Mouse (Mus musculus) liver, postnatal 0 days (tissue): ENCODE measurements around the gene Fscn3.

Source experiments
- CTCF ChIP-seq: sonication (generic); IDR thresholded peaks from 2 replicates; pipeline ENCODE4 v1.5.1; 2016; ENCODE audit warnings: antibody characterized with exemption, low read depth
- EP300 ChIP-seq: IDR thresholded peaks from 2 replicates; pipeline ENCODE4 v1.6.1; 2016; ENCODE audit warnings: antibody characterized with exemption, low read depth, mild to moderate bottlenecking

DNA sequence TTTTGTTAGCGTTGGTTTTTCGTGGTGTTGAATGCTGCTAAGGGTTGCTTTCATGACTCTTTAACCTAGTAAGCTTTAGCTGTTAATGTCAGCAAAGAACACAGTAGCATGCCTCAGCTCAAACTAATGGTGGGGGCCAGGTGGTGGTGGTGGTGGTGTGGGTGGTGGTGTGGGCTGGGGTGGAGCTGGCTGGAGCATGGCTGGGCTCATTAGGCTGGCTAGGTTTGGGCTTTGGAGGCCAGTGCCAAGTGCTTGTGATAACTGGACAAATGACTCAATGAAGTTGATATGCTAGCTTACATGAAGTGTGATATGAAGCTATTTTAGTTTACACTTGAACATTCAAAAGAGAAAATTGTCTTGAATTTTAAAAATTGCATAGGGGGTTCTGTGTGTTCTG is 58.4 kb downstream of the Fscn3 start:
- TF ChIP-seq EP300, result no peak
- no peak for TF ChIP-seq CTCF
